Mouse (Mus musculus): ENCODE measurements around the gene Tspan33.

- TF ChIP-seq GATA1 (IDR thresholded peaks at IDR 0.05; ENCODE audit: borderline replicate concordance, low read length) (no peak), FLI1 (IDR thresholded peaks at IDR 0.05; ENCODE audit: low read length) (no peak)
These were observed 72.9 kb downstream of the Tspan33 start for GRCm38 (mm10) chr6:29766874-29767273.
